Mouse (Mus musculus) cortical plate, adult 2 months (tissue): ENCODE measurements around the gene Ece1.

ENCODE experiments used
- CTCF ChIP-seq: fragments of 200-500 bp; IDR thresholded peaks from 2 replicates; pipeline ENCODE4 v1.5.1; 2011; ENCODE audit warnings: mild to moderate bottlenecking, control low read depth, low read length; ENCODE audit not compliant: insufficient read depth; ENCODE audit errors: extremely low read depth
- POLR2A ChIP-seq: fragments of 200-500 bp; IDR thresholded peaks from 2 replicates; pipeline ENCODE4 v1.6.1; 2011; ENCODE audit warnings: mild to moderate bottlenecking, low read length, control low read depth; ENCODE audit not compliant: insufficient read depth; ENCODE audit errors: extremely low read depth

- TF ChIP-seq CTCF (no peak), POLR2A (no peak)
Observed at GRCm38 (mm10) chr4:137962643-137963350, 100.8 kb downstream of the Ece1 start.
